Mouse (Mus musculus) heart, adult 18-20 months (tissue): ENCODE measurements around the gene Rab11fip5. TPM values are rescaled to one million over a fixed set of nuclear protein-coding genes. Genes with fewer than 3 reads are reported as not detected.

Experiments used
- DNase-seq, 2 experiments: peaks; one replicate each; pipeline ENCODE4 v3.0.0; 2021 to 2022; ENCODE audit warnings: mixed read lengths in 1 of 2
- long read RNA-seq, 2 experiments: library from polyadenylated mRNA; stranded (forward); transcript quantifications; one replicate each; pipeline ENCODE4 v2.0.0; 2021
- total RNA-seq, 2 experiments: library from RNA; stranded (reverse); gene quantifications; 2 replicates each; pipeline ENCODE4 v1.2.3; 2021

The Rab11fip5 gene
- 10 to 100 TPM; 56.3 to 75.5 TPM for total RNA-seq
- long read RNA-seq, experiment 1, full-length matches to known transcripts = 33 of 58 reads
- long read RNA-seq, experiment 1, partial matches to known transcripts = 10 of 58 reads
- long read RNA-seq, experiment 1, other reads (novel, unspliced or antisense) = 15 of 58 reads
- long read RNA-seq, experiment 2, full-length matches to known transcripts = 10 of 27 reads
- long read RNA-seq, experiment 2, partial matches to known transcripts = 5 of 27 reads
- long read RNA-seq, experiment 2, other reads (novel, unspliced or antisense) = 12 of 27 reads

GRCm38 (mm10) chr6:85373951-85374733, at the start of gene Rab11fip5:
Gene Rab11fip5 (minus strand): TSS chr6:85374634.
- DNase-seq = peak; percentile 56 to 71

GRCm38 (mm10) chr6:85423836-85424379, 49.5 kb upstream of the Rab11fip5 start, which contains the start of gene Noto:
Gene Noto (plus strand): TSS chr6:85423886.
- no peak for DNase-seq

- DNase-seq = no peak
Observed at GRCm38 (mm10) chr6:85419150-85419549, 44.7 kb upstream of the Rab11fip5 start.

GRCm38 (mm10) chr6:85415829-85416228, 41.4 kb upstream of the Rab11fip5 start:
- DNase-seq = no peak

GRCm38 (mm10) chr6:85410771-85411273, 36.4 kb upstream of the Rab11fip5 start:
- DNase-seq = peak; percentile 44 to 66

GRCm38 (mm10) chr6:85409003-85409402, 34.6 kb upstream of the Rab11fip5 start:
- DNase-seq = no peak

GRCm38 (mm10) chr6:85403039-85403438, 28.6 kb upstream of the Rab11fip5 start:
- DNase-seq = no peak

GRCm38 (mm10) chr6:85402613-85403012, 28.2 kb upstream of the Rab11fip5 start:
- peak; percentile 34 to 73 for DNase-seq

- no peak for DNase-seq
Observed at GRCm38 (mm10) chr6:85399715-85400114, 25.3 kb upstream of the Rab11fip5 start.

- peak; percentile 38 to 72 for DNase-seq
Observed at GRCm38 (mm10) chr6:85397165-85397564, 22.7 kb upstream of the Rab11fip5 start.

- DNase-seq = no peak
Observed at GRCm38 (mm10) chr6:85395360-85395759, 20.9 kb upstream of the Rab11fip5 start.

- peak; percentile 70 to 88 for DNase-seq
Observed at GRCm38 (mm10) chr6:85391803-85392202, 17.4 kb upstream of the Rab11fip5 start.

- no peak for DNase-seq
Observed at GRCm38 (mm10) chr6:85388608-85389007, 14.2 kb upstream of the Rab11fip5 start.

GRCm38 (mm10) chr6:85382791-85383190, 8.4 kb upstream of the Rab11fip5 start:
- DNase-seq = no peak

- DNase-seq = no peak
Observed at GRCm38 (mm10) chr6:85381648-85382020, 7.2 kb upstream of the Rab11fip5 start.

- no peak for DNase-seq
Observed at GRCm38 (mm10) chr6:85380901-85381647, 6.6 kb upstream of the Rab11fip5 start.

GRCm38 (mm10) chr6:85380201-85380900, 5.9 kb upstream of the Rab11fip5 start:
- peak; percentile 92 for DNase-seq

- no peak for DNase-seq
Observed at GRCm38 (mm10) chr6:85378629-85379028, 4.2 kb upstream of the Rab11fip5 start.

GRCm38 (mm10) chr6:85377876-85378275, 3.4 kb upstream of the Rab11fip5 start:
- no peak for DNase-seq

GRCm38 (mm10) chr6:85377066-85377734, 2.8 kb upstream of the Rab11fip5 start:
- no peak for DNase-seq

GRCm38 (mm10) chr6:85374734-85375114, 290 bp upstream of the Rab11fip5 start:
- DNase-seq = peak; percentile 97 to 98
